Mouse (Mus musculus) heart, adult 2 months (tissue): ENCODE results near the gene Tmem97. TPM values are rescaled to one million over a fixed set of nuclear protein-coding genes. Genes with fewer than 3 reads are reported as not detected.
A peak's percentile ranks its signal among the peaks of the same experiment; 100 is the strongest.

Experiments
- DNase-seq, 2 experiments: peaks; one replicate each; pipeline ENCODE4 v3.0.0; 2021
- H3K27ac ChIP-seq: fragments of 200-600 bp; 2 replicates; pipeline ENCODE4 v1.8.1; 2022
- H3K27me3 ChIP-seq: fragments of 200-500 bp; 2 replicates; pipeline ENCODE4 v1.6.1; 2012; ENCODE audit warnings: mild to moderate bottlenecking, low read length, inconsistent platforms, mixed read lengths; ENCODE audit not compliant: control insufficient read depth, insufficient read depth
- H3K36me3 ChIP-seq: fragments of 200-500 bp; 2 replicates; pipeline ENCODE4 v1.6.1; 2012; ENCODE audit warnings: low read length, inconsistent platforms; ENCODE audit not compliant: control insufficient read depth, insufficient read depth
- H3K4me1 ChIP-seq: fragments of 200-500 bp; 2 replicates; pipeline ENCODE4 v1.6.1; 2011; ENCODE audit warnings: low read length; ENCODE audit not compliant: control insufficient read depth, insufficient read depth
- H3K4me3 ChIP-seq: fragments of 200-600 bp; 2 replicates; pipeline ENCODE4 v1.8.1; 2022
- H3K79me2 ChIP-seq: fragments of 200-500 bp; replicated peaks from 2 replicates; pipeline ENCODE4 v1.6.1; 2012; ENCODE audit warnings: mild to moderate bottlenecking, inconsistent platforms, low read length, moderate library complexity, mixed read lengths; ENCODE audit not compliant: control insufficient read depth, insufficient read depth
- H3K9ac ChIP-seq: fragments of 200-500 bp; 2 replicates; pipeline ENCODE4 v1.6.1; 2012; ENCODE audit warnings: low read depth, mild to moderate bottlenecking, control low read depth, inconsistent platforms, low read length, mixed read lengths
- CTCF ChIP-seq: fragments of 200-600 bp; IDR thresholded peaks from 2 replicates; pipeline ENCODE4 v1.8.1; 2022; ENCODE audit warnings: antibody characterized with exemption, mild to moderate bottlenecking, moderate library complexity
- EP300 ChIP-seq: fragments of 200-500 bp; IDR thresholded peaks from 2 replicates; pipeline ENCODE4 v1.6.1; 2011; ENCODE audit warnings: low read depth, low read length, control low read depth; ENCODE audit not compliant: insufficient read depth
- POLR2A ChIP-seq: fragments of 200-500 bp; IDR thresholded peaks from 2 replicates; pipeline ENCODE4 v1.6.1; 2011; ENCODE audit warnings: mild to moderate bottlenecking, low read depth, low read length, control low read depth; ENCODE audit not compliant: insufficient read depth
- WGBS: fragments of 180-500 bp; shearing (Covaris S2); methylation state at CpG from one replicate; pipeline ENCODE4 v1.1.7; 2018; 5-methylcytosine and 5-hydroxymethylcytosine counted together
- intact Hi-C: fragments of 180-260 bp; cut with DNase I; formaldehyde crosslinking; loops from one replicate; pipeline ENCODE4 v1.15.1; 2025
- polyA plus RNA-seq: library from polyadenylated mRNA; depleted of rRNA; stranded (reverse); fragments of >200 nt; gene quantifications from 2 replicates; pipeline ENCODE4 v1.2.3, GENCODE M21; 2012
- total RNA-seq, 2 experiments: library from RNA; stranded (reverse); gene quantifications; 2 replicates each; pipeline ENCODE4 v1.2.3; 2021

The Tmem97 gene
- total and polyA plus RNA-seq, 3 experiments: 5.2 to 6.4 (median 6.1) TPM

GRCm38 (mm10) chr11:78518931-78519330, 31.6 kb downstream of the Tmem97 start:
- H3K79me2 ChIP-seq: no peaks in the 10 kb centered on the region
- H3K4me1 ChIP-seq: peaks cover 5% of the 10 kb centered on the region
- no peak overlapping the region for H3K9ac ChIP-seq
- intact Hi-C loops: no loop called here
- WGBS: 75% methylated on average over 10 of the region's 10 CpGs
- H3K36me3 ChIP-seq: peaks cover 18% of the 10 kb centered on the region
- H3K4me3 ChIP-seq: no peak overlapping the region
- TF ChIP-seq POLR2A (0 out of 2 replicates have a peak, but pooled peaks have one; percentile 6), CTCF (no peak)
- no peak overlapping the region for H3K27ac ChIP-seq
- DNase-seq: no peak
- no peaks in the 10 kb centered on the region for H3K27me3 ChIP-seq

- Histone ChIP-seq H3K27me3 (no peaks in the 10 kb centered on the region), H3K36me3 (no peaks in the 10 kb centered on the region; the same call in 1 of the 2 replicates), H3K9ac (no peak overlapping the region), H3K4me1 (no peaks in the 10 kb centered on the region), H3K79me2 (no peaks in the 10 kb centered on the region), H3K4me3 (no peak overlapping the region), H3K27ac (no peak overlapping the region)
- intact Hi-C loops: no loop called here
- TF ChIP-seq EP300 (no peak), CTCF (peak; percentile 52), POLR2A (no peak)
- WGBS: 70% methylated on average over 2 of the region's 2 CpGs
- no peak for DNase-seq
Observed at GRCm38 (mm10) chr11:78515549-78516325, 34.8 kb downstream of the Tmem97 start.

- no peaks in the 10 kb centered on the region; the same call in 1 of the 2 replicates for H3K36me3 ChIP-seq
- intact Hi-C loops: no loop called here
- 68% methylated on average over 3 of the region's 3 CpGs for WGBS
Observed at GRCm38 (mm10) chr11:78513106-78513790, 37.3 kb downstream of the Tmem97 start.

DNA sequence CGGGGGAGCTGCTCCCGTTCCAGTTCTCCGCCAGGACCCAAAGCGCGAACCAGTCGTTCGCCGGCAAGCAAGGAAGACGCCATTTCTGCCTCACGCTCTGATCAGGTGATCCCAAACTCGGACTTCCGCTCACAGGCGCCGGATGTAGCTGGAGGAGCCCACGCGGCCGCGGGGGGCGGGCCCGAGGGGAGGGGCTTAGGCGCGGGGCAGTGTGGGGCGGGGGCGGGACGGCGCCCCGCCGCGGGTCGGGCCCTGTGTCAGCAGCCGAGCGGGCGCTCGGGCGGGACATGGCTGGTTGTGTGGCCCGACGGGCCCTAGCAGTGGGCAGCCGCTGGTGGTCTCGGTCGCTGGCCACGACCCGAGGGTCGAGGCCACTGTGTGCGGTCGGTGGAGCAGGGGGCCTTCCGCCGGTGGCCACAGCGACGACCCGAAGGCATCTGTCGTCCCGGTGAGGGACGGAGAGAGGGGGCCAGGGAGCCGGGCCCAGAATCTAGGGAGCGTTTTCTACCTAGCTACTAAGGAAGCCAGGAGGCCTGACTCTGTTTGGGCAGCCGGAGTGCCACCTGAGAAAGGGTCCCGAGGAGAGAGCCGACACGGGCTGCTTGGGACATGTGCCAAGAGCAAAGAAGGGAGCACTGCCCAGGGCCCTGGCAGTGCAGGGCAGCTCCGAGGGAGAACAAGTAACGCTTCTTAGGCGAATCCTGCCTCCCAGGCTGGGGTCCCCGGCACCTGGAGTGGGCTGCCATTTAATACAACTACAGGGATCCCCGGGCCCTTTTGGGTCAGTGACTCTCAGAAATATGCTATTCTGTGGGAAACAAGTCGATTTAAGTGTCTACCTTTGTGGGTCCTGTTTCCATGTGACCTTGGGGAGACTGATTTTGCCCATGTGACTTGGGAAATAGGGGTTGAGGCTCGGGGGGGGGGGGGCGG, 38.3 kb downstream of the Tmem97 start, which contains the start of the genes Tmem199 and Poldip2:
Tmem199 (minus strand) TSS at position 148 of the 933 bp plus-strand sequence.
Poldip2 (plus strand) TSS at position 169 of the 933 bp plus-strand sequence.
- H3K4me3 ChIP-seq: peak within 1 kb of the TSS; percentile 96
- H3K27ac ChIP-seq: peak within 1 kb of the TSS; percentile 93
- no peaks in the 10 kb centered on the region for H3K79me2 ChIP-seq
- TF ChIP-seq POLR2A (peak; percentile 87), EP300 (no peak)
- WGBS: under 1% methylated on average over 67 of the region's 67 CpGs
- peak; percentile 91 to 92 for DNase-seq
- H3K4me1 ChIP-seq: no peaks in the 10 kb centered on the region
- H3K9ac ChIP-seq: peak within 1 kb of the TSS; percentile 87
- intact Hi-C loops: loop anchor here (1.0 kb wide), 1 partner anchor 24 kb away; the partner anchor contains the start of genes Ift20 and Tnfaip1
- no peaks in the 10 kb centered on the region; the same call in 1 of the 2 replicates for H3K36me3 ChIP-seq
- H3K27me3 ChIP-seq: no peaks in the 10 kb centered on the region

More at GRCm38 (mm10) chr11:78513106-78513790, 37.3 kb downstream of the Tmem97 start:
- H3K9ac ChIP-seq: no peak overlapping the region
- H3K27ac ChIP-seq: no peak overlapping the region
- DNase-seq: no peak
- peak overlapping the region; percentile 96; the same call in 1 of the 2 replicates for H3K4me3 ChIP-seq
- H3K27me3 ChIP-seq: no peaks in the 10 kb centered on the region
- no peaks in the 10 kb centered on the region for H3K4me1 ChIP-seq
- H3K79me2 ChIP-seq: no peaks in the 10 kb centered on the region
- TF ChIP-seq CTCF: no peak
- TF ChIP-seq EP300: no peak
- no peak for TF ChIP-seq POLR2A

DNA sequence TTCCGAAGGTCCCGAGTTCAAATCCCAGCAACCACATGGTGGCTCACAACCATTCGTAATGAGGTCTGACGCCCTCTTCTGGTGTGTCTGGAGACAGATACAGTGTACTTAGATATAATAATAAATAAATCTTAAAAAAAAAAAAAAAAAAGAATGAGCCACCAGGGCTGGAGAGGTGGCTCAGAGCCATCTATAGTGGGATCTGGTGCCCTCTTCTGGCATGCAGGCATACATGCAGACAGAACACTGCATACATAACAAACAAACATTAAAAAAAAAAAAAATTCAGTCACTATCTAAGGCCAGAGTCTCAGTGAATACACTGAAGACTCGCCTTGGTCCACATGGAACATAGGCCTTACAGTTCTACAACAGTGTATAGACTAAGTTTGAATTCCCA, 41.4 kb downstream of the Tmem97 start:
- H3K79me2 ChIP-seq: no peaks in the 10 kb centered on the region
- no peak overlapping the region for H3K4me3 ChIP-seq
- TF ChIP-seq CTCF: peak; percentile 61
- no peak for TF ChIP-seq EP300
- H3K36me3 ChIP-seq: no peaks in the 10 kb centered on the region; the same call in 1 of the 2 replicates
- H3K27ac ChIP-seq: no peak overlapping the region
- 87% methylated on average over 5 of the region's 5 CpGs for WGBS
- no peaks in the 10 kb centered on the region for H3K4me1 ChIP-seq
- intact Hi-C loops: no loop called here
- H3K27me3 ChIP-seq: no peaks in the 10 kb centered on the region
- no peak for DNase-seq
- H3K9ac ChIP-seq: no peak overlapping the region
